Mouse (Mus musculus) CH12F3 (cell line): ENCODE measurements around the gene Zfp518b.

Experiments used
- in situ Hi-C: fragments of 300-500 bp; cut with MboI; formaldehyde crosslinking; loops from 2 replicates; pipeline ENCODE4 v1.14.3; 2020; ENCODE audit warnings: low sequenced_read_pairs

The Zfp518b gene

GRCm38 (mm10) chr5:38634321-38635164 lies 50.1 kb downstream of the Zfp518b start:
- in situ Hi-C loops: no loop called here

GRCm38 (mm10) chr5:38632463-38633449 lies 51.9 kb downstream of the Zfp518b start:
- in situ Hi-C loops: no loop called here

GRCm38 (mm10) chr5:38628023-38628422 lies 56.6 kb downstream of the Zfp518b start:
- in situ Hi-C loops: no loop called here

- in situ Hi-C loops: no loop called here
These were observed 57.7 kb downstream of the Zfp518b start for GRCm38 (mm10) chr5:38626883-38627282.

GRCm38 (mm10) chr5:38620783-38621182 lies 63.8 kb downstream of the Zfp518b start:
- in situ Hi-C loops: no loop called here

- in situ Hi-C loops: loop anchor here (10.0 kb wide), 1 partner anchor 314 kb away; no protein-coding TSS in a partner anchor
These were observed 65.7 kb downstream of the Zfp518b start for GRCm38 (mm10) chr5:38618908-38619307.
